Mouse (Mus musculus): Measurements from ENCODE around the gene Lyl1. TPM values are rescaled to one million over a fixed set of nuclear protein-coding genes. Genes with fewer than 3 reads are reported as not detected.
"Not testable (repeated sequence)": the region's sequence is repeated elsewhere in the genome, so short reads cannot be mapped to it uniquely, and the experiment has no call there.

The Lyl1 gene
- polyA plus RNA-seq, 1 experiment from 2014 or later, result 13.7 TPM

- Histone ChIP-seq H3K4me3 (ENCODE audit: control insufficient read depth in 1 of 2, insufficient read depth in 1 of 2, low read depth in 1 of 2, low read length in 2 of 2) (peak overlapping the region; percentile 82 to 83), H3K27me3 (ENCODE audit: control insufficient read depth, insufficient read depth, low read length) (no peaks in the 10 kb centered on the region), H3K36me3 (ENCODE audit: control insufficient read depth, insufficient read depth, low read length) (peaks cover 7% of the 10 kb centered on the region), H3K9me3 (ENCODE audit: control insufficient read depth, low read length) (no peaks in the 10 kb centered on the region), H3K4me1 (ENCODE audit: control insufficient read depth in 2 of 2, insufficient read depth in 2 of 2, low read length in 2 of 2) (peaks cover 13 to 33% of the 10 kb centered on the region in 2 experiments), H3K9ac (ENCODE audit: low read length) (peak overlapping the region; percentile 95), H3K4me2 (ENCODE audit: low read length) (peak overlapping the region; percentile 68), H3K27ac (replicated peaks in 1 of 2; ENCODE audit: control insufficient read depth in 1 of 2, insufficient read depth in 1 of 2, low read depth in 2 of 2, low read length in 2 of 2) (peak overlapping the region; percentile 96 to 99)
- 2% methylated on average over 43 of the region's 43 CpGs for WGBS
- ATAC-seq (ENCODE audit: insufficient number of reproducible peaks, insufficient read depth, low FRiP score, low read depth), result peak; percentile 82
These were observed 37.6 kb upstream of the Lyl1 start for GRCm38 (mm10) chr8:84663483-84664327.

GRCm38 (mm10) chr8:84664566-84665384, 36.5 kb upstream of the Lyl1 start:
- peaks cover 11% of the 10 kb centered on the region for H3K36me3 ChIP-seq (ENCODE audit: control insufficient read depth, insufficient read depth, low read length)
- WGBS, result 1% methylated on average over 29 of the region's 29 CpGs
- H3K9me3 ChIP-seq (ENCODE audit: control insufficient read depth, low read length), result no peaks in the 10 kb centered on the region
- peak overlapping the region; percentile 68 for H3K4me2 ChIP-seq (ENCODE audit: low read length)
- ATAC-seq (ENCODE audit: insufficient number of reproducible peaks, insufficient read depth, low FRiP score, low read depth), result no peak
- peak overlapping the region; percentile 55 to 82 for H3K4me3 ChIP-seq (ENCODE audit: control insufficient read depth in 1 of 2, insufficient read depth in 1 of 2, low read depth in 1 of 2, low read length in 2 of 2)
- H3K27ac ChIP-seq (replicated peaks in 1 of 2; ENCODE audit: control insufficient read depth in 1 of 2, insufficient read depth in 1 of 2, low read depth in 2 of 2, low read length in 2 of 2), result peak overlapping the region; percentile 96 to 99
- H3K9ac ChIP-seq (ENCODE audit: low read length), result peak overlapping the region; percentile 83
- no peaks in the 10 kb centered on the region for H3K27me3 ChIP-seq (ENCODE audit: control insufficient read depth, insufficient read depth, low read length)
- peaks cover 11 to 23% of the 10 kb centered on the region in 2 experiments for H3K4me1 ChIP-seq (ENCODE audit: control insufficient read depth in 2 of 2, insufficient read depth in 2 of 2, low read length in 2 of 2)

GRCm38 (mm10) chr8:84665385-84665893, 35.8 kb upstream of the Lyl1 start:
- Histone ChIP-seq H3K36me3 (ENCODE audit: control insufficient read depth, insufficient read depth, low read length) (peaks cover 18% of the 10 kb centered on the region), H3K4me2 (ENCODE audit: low read length) (peak overlapping the region; percentile 68), H3K4me3 (ENCODE audit: control insufficient read depth in 1 of 2, insufficient read depth in 1 of 2, low read depth in 1 of 2, low read length in 2 of 2) (peak overlapping the region; percentile 55 to 82), H3K27me3 (ENCODE audit: control insufficient read depth, insufficient read depth, low read length) (no peaks in the 10 kb centered on the region), H3K27ac (replicated peaks in 1 of 2; ENCODE audit: control insufficient read depth in 1 of 2, insufficient read depth in 1 of 2, low read depth in 2 of 2, low read length in 2 of 2) (peak overlapping the region; percentile 96 to 99), H3K9ac (ENCODE audit: low read length) (peak overlapping the region; percentile 83), H3K4me1 (ENCODE audit: control insufficient read depth in 2 of 2, insufficient read depth in 2 of 2, low read length in 2 of 2) (peaks cover 5 to 20% of the 10 kb centered on the region in 2 experiments), H3K9me3 (ENCODE audit: control insufficient read depth, low read length) (no peaks in the 10 kb centered on the region)
- no peak for ATAC-seq (ENCODE audit: insufficient number of reproducible peaks, insufficient read depth, low FRiP score, low read depth)
- 2% methylated on average over 14 of the region's 14 CpGs for WGBS

- H3K9ac ChIP-seq (ENCODE audit: low read length), result no peak overlapping the region; the same call in 1 of the 2 replicates
- no peak overlapping the region for H3K4me2 ChIP-seq (ENCODE audit: low read length)
- H3K9me3 ChIP-seq (ENCODE audit: control insufficient read depth, low read length), result no peaks in the 10 kb centered on the region
- ATAC-seq (ENCODE audit: insufficient number of reproducible peaks, insufficient read depth, low FRiP score, low read depth), result no peak
- peaks cover 5 to 11% of the 10 kb centered on the region in 2 experiments for H3K4me1 ChIP-seq (ENCODE audit: control insufficient read depth in 2 of 2, insufficient read depth in 2 of 2, low read length in 2 of 2)
- no peaks in the 10 kb centered on the region for H3K27me3 ChIP-seq (ENCODE audit: control insufficient read depth, insufficient read depth, low read length)
- no peak overlapping the region for H3K4me3 ChIP-seq (ENCODE audit: control insufficient read depth in 1 of 2, insufficient read depth in 1 of 2, low read depth in 1 of 2, low read length in 2 of 2)
- 52% methylated on average over 1 of the region's 1 CpGs for WGBS
- H3K27ac ChIP-seq (replicated peaks in 1 of 2; ENCODE audit: control insufficient read depth in 1 of 2, insufficient read depth in 1 of 2, low read depth in 2 of 2, low read length in 2 of 2), result no peak overlapping the region
- H3K36me3 ChIP-seq (ENCODE audit: control insufficient read depth, insufficient read depth, low read length), result peaks cover 38% of the 10 kb centered on the region
These were observed 33.2 kb upstream of the Lyl1 start for GRCm38 (mm10) chr8:84668081-84668480.

GRCm38 (mm10) chr8:84668731-84669485, 32.3 kb upstream of the Lyl1 start:
- WGBS, result 77% methylated on average over 6 of the region's 6 CpGs
- H3K27ac ChIP-seq (replicated peaks in 1 of 2; ENCODE audit: control insufficient read depth in 1 of 2, insufficient read depth in 1 of 2, low read depth in 2 of 2, low read length in 2 of 2), result no peak overlapping the region
- no peak overlapping the region for H3K9ac ChIP-seq (ENCODE audit: low read length)
- H3K27me3 ChIP-seq (ENCODE audit: control insufficient read depth, insufficient read depth, low read length), result no peaks in the 10 kb centered on the region
- ATAC-seq (ENCODE audit: insufficient number of reproducible peaks, insufficient read depth, low FRiP score, low read depth), result no peak
- H3K4me3 ChIP-seq (ENCODE audit: control insufficient read depth in 1 of 2, insufficient read depth in 1 of 2, low read depth in 1 of 2, low read length in 2 of 2), result no peak overlapping the region
- H3K4me1 ChIP-seq (ENCODE audit: control insufficient read depth in 2 of 2, insufficient read depth in 2 of 2, low read length in 2 of 2), result peaks cover 0 to 6% of the 10 kb centered on the region in 2 experiments; a peak in 2 of 4 replicates
- no peaks in the 10 kb centered on the region for H3K9me3 ChIP-seq (ENCODE audit: control insufficient read depth, low read length)
- H3K4me2 ChIP-seq (ENCODE audit: low read length), result no peak overlapping the region
- peaks cover 46% of the 10 kb centered on the region for H3K36me3 ChIP-seq (ENCODE audit: control insufficient read depth, insufficient read depth, low read length)

- not testable (repeated sequence) for H3K4me2 ChIP-seq (ENCODE audit: low read length); H3K27ac ChIP-seq (replicated peaks in 1 of 2; ENCODE audit: control insufficient read depth in 1 of 2, insufficient read depth in 1 of 2, low read depth in 2 of 2, low read length in 2 of 2); H3K9ac ChIP-seq (ENCODE audit: low read length); H3K4me1 ChIP-seq (ENCODE audit: control insufficient read depth in 2 of 2, insufficient read depth in 2 of 2, low read length in 2 of 2); H3K4me3 ChIP-seq (ENCODE audit: control insufficient read depth in 1 of 2, insufficient read depth in 1 of 2, low read depth in 1 of 2, low read length in 2 of 2); H3K27me3 ChIP-seq (ENCODE audit: control insufficient read depth, insufficient read depth, low read length); H3K9me3 ChIP-seq (ENCODE audit: control insufficient read depth, low read length); ATAC-seq (ENCODE audit: insufficient number of reproducible peaks, insufficient read depth, low FRiP score, low read depth)
- H3K36me3 ChIP-seq (ENCODE audit: control insufficient read depth, insufficient read depth, low read length), result peaks cover 61% of the 10 kb centered on the region
- WGBS, result 67% methylated on average over 4 of the region's 5 CpGs
These were observed 30.8 kb upstream of the Lyl1 start for GRCm38 (mm10) chr8:84670295-84671006.

Data from heart, embryonic 14.5 days (tissue).